Mouse (Mus musculus) brain, embryonic 14.5 days (tissue): ENCODE data around the gene Ywhab. TPM values are rescaled to one million over a fixed set of nuclear protein-coding genes. Genes with fewer than 3 reads are reported as not detected.

Experiments used
- DNase-seq: peaks from one replicate; pipeline ENCODE4 v3.0.0-alpha.2; 2011; ENCODE audit warnings: low read depth
- CTCF ChIP-seq: fragments of 200-500 bp; IDR thresholded peaks from 2 replicates; pipeline ENCODE4 v1.5.1; 2012; ENCODE audit warnings: inconsistent platforms, mild to moderate bottlenecking, moderate library complexity, borderline replicate concordance; ENCODE audit not compliant: insufficient read depth, insufficient read length; ENCODE audit errors: extremely low read depth
- POLR2A ChIP-seq: fragments of 200-500 bp; IDR thresholded peaks from 2 replicates; pipeline ENCODE4 v1.6.1; 2012; ENCODE audit warnings: mild to moderate bottlenecking, inconsistent platforms, borderline replicate concordance; ENCODE audit not compliant: poor library complexity, insufficient read depth, insufficient read length, severe bottlenecking; ENCODE audit errors: extremely low read depth
- polyA plus RNA-seq: library from polyadenylated mRNA; depleted of rRNA; stranded (reverse); fragments of >200 nt; gene quantifications from 2 replicates; pipeline ENCODE4 v1.2.3, GENCODE M21; 2012

Ywhab gene
- polyA plus RNA-seq, 1 experiment, result 214 TPM

DNA sequence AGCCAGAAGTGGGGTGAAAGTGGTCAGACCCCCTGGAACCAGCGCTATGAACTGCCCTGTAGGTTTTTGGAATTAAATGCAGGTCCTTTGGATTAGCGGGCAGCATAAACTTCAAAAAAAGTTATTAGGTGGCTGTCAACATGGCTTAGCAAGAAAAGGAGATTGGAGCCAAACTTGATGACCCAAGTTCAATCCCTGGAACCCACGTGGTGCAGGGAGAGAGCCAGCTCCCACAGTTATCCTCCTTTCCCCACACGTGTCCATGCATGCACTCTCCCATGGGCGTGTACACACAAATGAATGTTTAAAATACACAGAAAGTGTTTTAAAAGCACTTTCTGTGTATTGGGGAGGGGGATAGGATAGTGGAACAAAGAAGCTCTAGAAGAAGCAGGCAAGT lies 15.7 kb downstream of the Ywhab start:
- no peak for TF ChIP-seq POLR2A
- no peak for TF ChIP-seq CTCF
- DNase-seq, result no peak

DNA sequence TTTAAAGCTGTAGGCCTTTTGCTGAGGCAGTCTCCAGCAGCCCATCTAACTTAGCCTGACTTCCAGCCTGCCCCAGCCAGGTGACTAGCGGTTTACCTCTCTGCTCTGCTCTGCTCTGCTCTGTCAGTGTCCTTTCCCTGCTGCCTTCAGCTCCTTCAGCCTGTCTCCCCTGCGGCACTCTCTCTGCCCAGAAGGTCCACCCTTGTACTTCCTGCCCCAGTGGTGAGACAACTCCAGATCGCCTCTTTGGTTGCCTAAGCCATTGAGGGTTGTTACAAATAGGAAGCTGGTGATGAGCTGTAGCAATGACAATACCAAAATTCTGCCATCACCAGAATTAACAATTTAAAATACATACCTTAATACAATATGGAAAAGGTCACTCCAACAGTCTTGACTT lies 16.2 kb downstream of the Ywhab start:
- no peak for DNase-seq
- TF ChIP-seq CTCF (no peak), POLR2A (no peak)

DNA sequence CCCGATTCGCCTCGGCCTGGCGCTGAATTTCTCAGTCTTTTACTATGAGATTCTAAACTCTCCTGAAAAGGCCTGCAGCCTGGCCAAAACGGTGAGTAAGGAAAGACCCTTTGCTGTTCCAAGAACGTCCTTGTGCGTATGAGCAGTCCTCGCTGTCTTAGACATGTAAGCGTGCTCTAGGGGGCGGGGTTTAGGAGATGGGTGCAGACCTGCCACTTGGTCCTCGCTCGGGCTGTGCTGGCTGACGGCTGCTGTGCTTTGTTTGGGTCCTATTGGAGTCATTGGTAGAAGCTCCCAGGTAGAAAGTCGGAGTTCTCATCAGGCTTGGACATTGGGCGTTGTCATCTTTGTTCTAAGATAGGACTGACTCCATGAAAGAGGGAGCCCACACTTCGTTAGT lies 20.5 kb downstream of the Ywhab start:
- TF ChIP-seq POLR2A, result no peak
- TF ChIP-seq CTCF, result no peak
- no peak for DNase-seq

DNA sequence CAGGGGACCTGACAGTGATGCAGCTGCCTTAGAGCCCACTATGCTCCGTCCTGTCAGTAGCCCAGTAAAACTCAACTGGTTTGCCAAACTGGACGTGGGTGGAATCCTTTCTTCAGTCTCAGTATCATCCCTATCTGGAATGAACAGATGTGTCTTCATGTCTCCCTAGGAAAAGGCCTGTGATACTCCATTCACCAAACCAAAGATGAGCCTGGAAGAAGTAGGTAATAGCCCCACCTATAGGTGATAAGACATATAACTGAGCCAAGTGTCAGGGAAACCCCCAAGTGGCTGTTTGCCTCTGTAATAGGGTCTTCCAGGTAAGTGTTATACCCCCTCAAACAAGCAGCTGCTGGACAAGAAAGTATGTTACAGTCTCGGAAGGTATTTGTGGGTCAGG lies 24.1 kb downstream of the Ywhab start:
- no peak for DNase-seq
- TF ChIP-seq POLR2A, result no peak
- TF ChIP-seq CTCF, result no peak

DNA sequence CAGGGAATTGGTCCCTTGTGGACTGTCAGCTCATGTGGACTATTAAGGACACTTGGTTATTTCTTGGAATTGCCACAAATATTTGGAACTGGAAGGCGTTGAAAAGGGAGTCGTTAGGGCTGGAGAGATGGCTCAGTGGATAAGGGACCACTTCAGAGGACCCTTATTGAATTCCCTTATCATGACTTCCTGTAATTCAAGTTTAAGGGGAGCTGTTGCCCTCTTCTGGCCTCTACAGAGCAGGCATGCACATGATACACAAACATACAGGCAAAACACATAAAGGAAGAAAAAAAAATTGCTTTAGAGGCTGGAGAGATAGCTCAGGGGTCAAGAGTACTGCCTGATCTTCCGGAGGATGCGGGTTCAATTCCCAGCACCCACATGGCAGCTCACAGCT lies 25.2 kb downstream of the Ywhab start:
- DNase-seq, result no peak
- TF ChIP-seq CTCF (no peak), POLR2A (no peak)

DNA sequence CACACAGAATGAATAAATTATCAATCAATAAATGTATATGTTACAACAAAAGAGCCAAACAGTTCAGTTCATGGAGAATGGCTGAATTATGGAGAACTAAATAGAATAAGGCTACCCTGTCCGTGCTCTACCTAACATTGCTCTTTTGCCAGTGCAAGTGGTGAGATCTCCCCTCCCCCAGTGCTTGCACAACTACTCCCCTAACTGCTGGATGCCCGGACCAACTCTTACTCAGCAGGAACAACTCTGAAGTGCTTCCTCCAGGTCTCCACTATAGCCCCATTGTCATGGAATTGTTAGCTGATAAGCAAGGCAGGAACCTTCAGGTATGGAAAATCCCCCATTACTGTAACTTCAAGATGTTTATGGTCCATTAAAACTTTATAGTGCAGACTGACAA lies 27.3 kb downstream of the Ywhab start:
- DNase-seq, result no peak
- no peak for TF ChIP-seq CTCF
- no peak for TF ChIP-seq POLR2A

DNA sequence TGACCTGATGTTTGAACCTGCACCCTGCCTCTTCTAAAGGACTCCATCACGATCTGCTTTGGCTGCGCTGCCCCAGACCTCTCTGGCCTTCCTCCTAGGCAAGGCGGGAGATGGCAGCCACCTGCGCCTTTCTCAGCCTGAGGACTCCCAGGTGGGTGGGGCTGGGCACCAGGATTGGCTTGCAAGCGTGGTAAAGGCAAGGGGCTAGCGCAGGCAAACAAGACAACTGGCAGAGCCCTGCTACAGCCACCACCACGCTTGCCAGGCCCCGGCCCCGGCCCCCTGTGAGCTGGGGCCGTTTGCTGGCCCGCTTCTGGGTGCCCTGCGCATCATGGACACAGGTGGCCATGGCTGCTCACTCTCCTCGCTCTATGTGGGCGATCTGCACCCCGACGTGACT lies 30.4 kb downstream of the Ywhab start, which contains the start of gene Pabpc1l:
Pabpc1l (plus strand) TSS at position 301 of the 400 bp plus-strand sequence.
- TF ChIP-seq POLR2A (no peak), CTCF (no peak)
- no peak for DNase-seq

DNA sequence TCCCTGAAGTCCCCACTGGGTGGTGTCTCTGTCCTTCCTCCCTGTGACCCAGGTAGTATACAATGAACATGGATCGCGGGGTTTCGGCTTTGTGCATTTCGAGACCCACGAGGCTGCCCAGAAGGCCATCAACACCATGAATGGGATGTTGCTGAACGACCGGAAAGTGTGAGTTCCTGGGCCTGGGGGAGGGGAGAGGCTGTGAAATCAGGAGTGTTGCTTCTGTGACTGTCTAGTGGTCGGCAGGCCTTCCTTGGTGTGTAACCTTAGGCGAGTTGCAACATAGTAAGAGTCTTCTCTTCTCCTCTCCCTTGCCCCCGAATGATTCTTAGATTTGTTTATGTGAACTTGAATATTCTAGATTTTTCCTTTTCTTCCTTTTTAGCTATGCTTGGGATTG lies 36.4 kb downstream of the Ywhab start:
- no peak for DNase-seq
- TF ChIP-seq POLR2A, result no peak
- TF ChIP-seq CTCF, result no peak

DNA sequence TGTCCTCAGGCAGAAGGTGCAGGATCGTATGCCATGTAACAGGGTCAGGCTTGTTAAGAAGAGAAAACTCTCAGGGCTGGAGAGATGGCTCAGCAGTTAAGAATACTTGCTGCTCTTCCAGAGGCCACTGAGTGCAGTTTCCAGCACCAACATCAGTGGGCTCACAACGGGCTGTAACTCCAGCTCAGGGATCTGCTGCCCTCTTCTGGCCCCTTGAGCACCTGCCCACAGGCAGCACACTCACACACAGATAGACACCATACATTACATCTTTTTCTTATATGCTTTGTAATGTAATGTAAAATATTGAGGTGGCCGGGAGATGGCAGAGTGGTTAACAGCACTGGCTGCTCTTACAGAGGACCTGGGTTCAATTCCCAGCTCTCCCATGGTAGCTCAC lies 38.2 kb downstream of the Ywhab start:
- DNase-seq, result no peak
- TF ChIP-seq POLR2A (no peak), CTCF (no peak)

DNA sequence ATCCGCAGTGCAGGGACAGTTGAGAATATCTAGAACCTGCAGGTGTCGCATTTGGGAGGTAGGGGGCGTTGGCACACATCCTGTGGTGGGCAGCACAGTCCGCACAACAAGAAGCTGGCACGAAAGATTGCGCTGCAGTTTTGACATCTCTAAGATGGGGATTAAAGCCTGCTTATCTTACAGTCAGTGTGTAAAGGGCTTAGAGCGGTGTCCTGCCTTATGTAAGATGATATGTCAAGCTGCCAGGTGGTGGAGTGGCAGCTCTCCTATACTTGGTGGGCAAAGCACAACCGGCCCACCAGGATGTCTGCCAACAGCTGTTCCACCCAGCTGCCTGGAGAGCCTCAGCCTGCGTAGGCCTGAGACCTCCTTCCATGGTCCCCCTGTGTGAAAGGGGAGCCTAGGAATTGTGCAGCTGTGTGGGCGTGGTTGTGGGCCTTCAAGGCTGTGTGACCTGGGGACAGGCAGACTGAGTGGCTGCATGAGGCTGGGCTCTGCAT lies 41.8 kb downstream of the Ywhab start:
- TF ChIP-seq POLR2A (no peak), CTCF (peak; percentile 19; the same call in 1 of the 2 replicates)
- DNase-seq, result peak; percentile 15

DNA sequence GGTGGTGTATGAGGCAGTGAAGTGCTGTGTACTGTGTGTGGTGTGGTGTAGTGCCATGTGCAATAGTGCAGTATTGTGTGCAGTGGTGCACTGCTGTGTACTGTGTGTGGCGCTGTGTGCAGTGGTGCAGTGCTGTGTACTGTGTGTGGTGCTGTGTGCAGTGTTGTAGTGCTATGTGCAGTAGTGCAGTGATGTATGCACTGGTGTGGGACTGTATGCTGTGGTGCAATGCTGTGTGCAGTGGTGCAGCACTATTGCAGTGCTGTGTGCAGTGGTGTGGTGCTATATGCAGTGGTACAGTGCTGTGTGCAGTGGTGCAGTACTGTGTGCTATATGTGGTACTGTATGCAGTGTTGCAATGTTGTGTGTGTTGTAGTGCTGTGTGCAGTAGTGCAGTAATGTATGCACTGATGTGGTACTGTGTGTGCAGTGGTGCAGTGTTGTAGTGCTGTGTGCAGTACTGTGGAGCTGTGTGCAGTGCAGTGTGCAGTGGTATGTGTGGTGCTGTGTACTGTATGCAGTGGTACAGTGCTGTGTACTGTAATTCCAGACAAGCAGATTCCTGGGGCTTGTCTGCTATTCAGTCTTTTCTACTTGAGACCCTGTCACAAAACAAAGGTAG lies 43.8 kb downstream of the Ywhab start:
- TF ChIP-seq POLR2A, result no peak
- TF ChIP-seq CTCF, result no peak

DNA sequence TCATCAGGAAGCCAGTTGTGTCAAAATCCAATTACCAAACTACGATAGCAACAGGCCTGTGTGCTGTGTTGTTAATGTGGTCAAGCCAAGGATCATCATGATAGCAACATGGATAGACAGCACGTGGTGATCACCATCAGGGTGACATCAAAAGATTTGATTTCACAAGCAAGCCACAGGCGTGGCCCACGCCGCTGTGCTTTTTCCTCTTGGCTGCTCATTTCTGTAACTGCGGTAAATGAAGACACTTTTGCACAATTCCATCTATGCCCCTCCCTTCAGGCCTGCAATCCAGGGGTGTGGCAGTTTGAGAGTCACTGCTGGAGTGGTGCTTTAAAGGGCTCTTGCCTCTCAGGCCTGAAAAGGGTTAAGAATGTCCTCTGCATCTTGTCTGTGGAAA lies 46.2 kb downstream of the Ywhab start:
- TF ChIP-seq CTCF (no peak), POLR2A (no peak)
- no peak for DNase-seq

More for the DNA sequence above, 43.8 kb downstream of the Ywhab start:
- no peak for DNase-seq

DNA sequence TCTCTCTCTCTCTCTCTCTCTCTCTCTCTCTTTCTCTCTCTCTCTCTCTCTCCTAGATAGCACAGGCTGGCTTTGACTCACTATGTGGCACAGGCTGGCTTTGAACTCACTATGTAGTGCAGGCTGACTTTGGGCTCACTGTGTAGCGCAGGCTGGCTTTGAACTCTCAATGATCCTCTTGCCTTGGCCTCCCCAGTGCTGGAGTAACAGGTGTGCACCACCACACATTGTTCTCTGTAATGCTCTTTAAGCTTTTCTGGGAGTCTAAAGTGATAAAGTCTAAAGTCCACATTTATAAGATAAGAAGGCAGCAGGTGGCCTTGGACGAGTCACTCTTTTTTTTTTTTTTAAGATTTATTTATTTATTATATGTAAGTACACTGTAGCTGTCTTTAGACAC lies 46.8 kb downstream of the Ywhab start:
- DNase-seq, result no peak
- TF ChIP-seq POLR2A, result no peak
- no peak for TF ChIP-seq CTCF
